ENCODE assay signal across 19 mouse cellular contexts in the genomic region with DNA sequence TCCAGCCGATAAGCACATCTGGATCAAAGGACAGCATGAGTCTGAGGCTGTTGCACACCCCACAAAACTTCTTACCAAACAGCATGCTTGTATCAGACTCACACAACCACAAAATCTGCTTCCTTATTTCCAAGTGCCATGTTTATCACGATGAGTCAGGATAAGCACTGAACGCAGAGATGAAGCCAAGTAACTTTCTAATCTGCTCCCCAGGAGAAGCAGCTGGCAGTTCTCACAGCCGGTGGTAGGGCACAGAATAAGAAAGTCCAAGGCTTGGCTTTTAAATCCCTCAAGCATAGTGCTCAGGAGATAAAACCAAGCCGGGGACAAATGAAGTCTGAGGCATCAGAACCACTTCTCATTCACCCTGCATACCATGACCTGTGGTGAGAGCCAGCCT.
DNase-seq lines count a peak whose midpoint lies in the region.
"Had no signal": no experiment of that assay in that cellular context is flagged by ENCODE, and none has a peak within 500 bp of the region (broad histone marks: within the 10 kb centered on the region; RNA-seq: fewer than 3 reads in every experiment).

No protein-coding gene starts in this region.

- DNase-seq in frontal cortex, adult 2 months (ENCODE audit: extremely low spot score in 1 of 2, low spot score in 1 of 2): peak; percentile 8 to 33
- DNase-seq in frontal cortex, postnatal 36 days (ENCODE audit: low spot score in 2 of 2): no peak
- peak; percentile 28 for DNase-seq in layer of hippocampus, adult 9-11 months
- DNase-seq in layer of hippocampus, postnatal 36 days: no peak
- DNase-seq in brain, adult 2 months (ENCODE audit: low read depth, low spot score): peak; percentile 63
- peak; percentile 35 for DNase-seq in telencephalon, adult 2 months (ENCODE audit: low read depth, low spot score)
- no peak for DNase-seq in ovary, postnatal 10 days (ENCODE audit: low spot score)
- DNase-seq: adrenal gland, postnatal 10 days; adrenal gland, postnatal 36 days; B cell, adult 2 months; cerebellum, adult 11 months; cerebellum, adult 2 months; cerebellum, adult 9-11 months; cerebellum, postnatal 25 days; gastrocnemius, postnatal 10 days; gastrocnemius, postnatal 36 days; heart, adult 2 months; heart, postnatal 14 days; heart, postnatal 4 days had no signal

Comparison
In these comparisons a context has a peak if more than half of its experiments do, and no peak if none do; other contexts are left out.
1. DNase-seq: peak in frontal cortex, adult 2 months (2 of 2), layer of hippocampus, adult 9-11 months (single experiment), brain, adult 2 months (single experiment) and telencephalon, adult 2 months (single experiment); none in frontal cortex, postnatal 36 days (0 of 2), layer of hippocampus, postnatal 36 days (0 of 2) and ovary, postnatal 10 days (single experiment).